Mouse (Mus musculus) spleen, adult 2 months (tissue): ENCODE data around the gene Mfsd4b5.

ENCODE experiments used
- CTCF ChIP-seq: fragments of 200-500 bp; IDR thresholded peaks from 2 replicates; pipeline ENCODE4 v1.5.1; 2011; ENCODE audit warnings: mild to moderate bottlenecking, inconsistent platforms; ENCODE audit not compliant: insufficient read depth, insufficient read length, insufficient replicate concordance; ENCODE audit errors: extremely low read depth
- POLR2A ChIP-seq: fragments of 200-500 bp; IDR thresholded peaks from 2 replicates; pipeline ENCODE4 v1.6.1; 2011; ENCODE audit warnings: low read depth, low read length, inconsistent platforms

DNA sequence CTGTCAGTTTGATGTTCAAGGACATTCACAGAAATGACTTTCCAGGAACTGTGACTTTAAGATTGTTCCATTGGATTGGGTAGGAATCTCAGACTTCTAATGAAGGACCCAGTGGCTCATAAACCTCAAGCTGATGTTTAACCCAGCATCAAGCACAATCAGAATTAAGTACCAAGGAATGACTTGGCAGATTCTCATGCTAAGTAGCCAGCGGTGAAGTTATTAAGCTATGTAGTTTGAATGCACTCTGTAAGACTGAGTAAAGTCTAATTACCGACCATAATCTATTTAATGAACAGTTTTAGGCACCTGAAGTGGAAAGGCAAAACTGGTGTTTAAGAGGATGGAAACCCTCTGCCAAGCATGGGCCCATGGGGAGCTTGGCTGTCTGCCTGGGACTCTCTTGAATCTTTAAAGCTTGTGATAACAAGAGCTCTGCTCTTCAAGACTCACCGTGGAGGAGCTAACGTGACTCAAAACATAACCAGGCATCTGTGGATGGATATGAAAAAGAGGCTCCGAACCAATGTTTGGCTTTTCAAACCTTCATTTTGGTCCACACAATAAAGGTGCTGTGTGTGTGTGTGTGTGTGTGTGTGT is 31.9 kb upstream of the Mfsd4b5 start:
- no peak for TF ChIP-seq CTCF
- TF ChIP-seq POLR2A: no peak
